Mouse (Mus musculus): ENCODE results near the gene Foxb1. TPM values are rescaled to one million over a fixed set of nuclear protein-coding genes. Genes with fewer than 3 reads are reported as not detected.
A peak's percentile ranks its signal among the peaks of the same experiment; 100 is the strongest.

Foxb1 gene
- not detected in 2 replicates for total RNA-seq (2021)
- long read RNA-seq, experiment 1, result 0 reads
- long read RNA-seq, experiment 2, result 0 reads

DNA sequence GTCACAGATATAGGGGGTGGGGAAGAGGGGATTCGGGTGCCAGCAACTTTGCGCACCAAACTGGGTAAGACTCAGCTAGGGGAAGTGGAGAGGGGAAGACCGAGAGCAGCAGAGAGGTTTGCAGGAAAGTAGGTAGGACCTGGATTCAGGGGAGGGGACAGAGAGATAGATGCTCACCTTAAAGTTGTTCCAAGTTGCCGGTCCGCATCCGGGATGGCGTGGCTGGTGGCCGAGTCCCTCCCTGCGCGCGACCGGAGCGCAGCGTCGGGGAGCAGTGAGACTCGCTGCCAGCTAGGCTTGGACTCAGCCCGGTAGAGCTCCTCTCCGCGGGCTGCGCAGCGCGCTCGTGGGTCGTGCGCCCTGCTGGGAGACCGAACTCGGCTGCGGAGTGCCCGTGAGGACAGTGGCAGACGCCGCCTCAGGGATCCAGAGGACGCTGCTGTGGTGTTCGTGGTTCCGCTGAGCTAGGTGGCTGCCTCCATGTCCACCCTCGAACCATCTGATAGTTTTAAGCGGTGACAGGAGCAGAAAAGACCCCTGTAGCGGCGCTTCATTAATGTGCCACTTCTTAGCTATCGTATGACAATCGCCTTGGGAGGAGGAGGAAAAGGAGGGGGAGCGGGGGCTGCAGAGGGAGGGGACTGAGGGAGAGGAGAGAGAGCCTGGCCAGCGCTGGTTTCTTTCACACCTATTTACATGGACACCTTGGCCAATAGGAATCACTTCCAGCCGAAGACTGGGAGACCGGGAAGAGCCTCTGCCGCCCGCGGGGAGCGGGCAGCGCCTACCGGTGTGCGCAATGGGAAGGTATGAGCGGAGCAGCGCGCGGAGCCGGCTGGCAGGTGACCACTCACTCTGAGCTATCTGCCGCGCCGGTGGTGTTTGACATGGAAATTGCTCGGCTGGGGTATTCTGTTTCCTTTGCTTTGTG is at the start of gene Foxb1:
Gene Foxb1 (minus strand): TSS at position 570 of the 931 bp plus-strand sequence.
- no peak for DNase-seq

DNA sequence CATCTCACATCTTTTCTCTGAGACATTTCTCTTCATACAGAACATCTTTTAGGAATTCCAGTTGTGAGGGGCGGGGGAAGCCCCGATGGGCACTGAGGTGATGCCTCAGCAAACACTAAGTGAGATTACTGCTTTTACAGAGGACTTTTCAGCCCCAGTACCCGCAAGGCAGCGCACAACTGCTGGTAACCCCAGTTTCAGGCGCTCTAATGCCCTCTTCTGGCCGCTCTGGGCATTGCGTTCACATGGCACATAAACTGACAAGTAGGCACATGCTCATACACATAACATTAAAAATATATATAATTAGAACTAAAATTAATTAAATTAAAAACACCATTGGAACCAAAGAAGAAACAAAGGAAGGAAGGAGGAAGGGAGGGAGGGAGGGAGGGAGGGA is 29.8 kb upstream of the Foxb1 start:
- peak; percentile 45 for DNase-seq

DNA sequence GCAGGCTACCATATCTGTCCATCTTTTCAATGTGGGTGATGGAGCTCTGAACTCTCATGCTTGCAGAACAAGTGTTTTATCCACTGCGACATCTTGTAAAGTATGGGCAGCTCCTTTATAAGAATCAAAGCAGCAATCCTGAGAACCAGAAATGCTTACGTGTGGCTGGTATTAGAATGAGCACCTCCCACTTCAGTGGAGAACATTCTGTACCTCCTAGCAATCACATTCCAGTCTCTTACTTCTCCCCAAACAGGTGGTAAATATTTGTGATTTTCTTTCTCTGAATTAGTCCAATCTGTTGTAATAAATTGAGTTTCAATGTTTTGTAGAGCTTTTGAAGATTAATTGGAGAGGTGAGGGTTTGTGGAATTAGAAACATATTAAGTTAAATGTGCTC is 19.3 kb upstream of the Foxb1 start:
- DNase-seq, result no peak

DNA sequence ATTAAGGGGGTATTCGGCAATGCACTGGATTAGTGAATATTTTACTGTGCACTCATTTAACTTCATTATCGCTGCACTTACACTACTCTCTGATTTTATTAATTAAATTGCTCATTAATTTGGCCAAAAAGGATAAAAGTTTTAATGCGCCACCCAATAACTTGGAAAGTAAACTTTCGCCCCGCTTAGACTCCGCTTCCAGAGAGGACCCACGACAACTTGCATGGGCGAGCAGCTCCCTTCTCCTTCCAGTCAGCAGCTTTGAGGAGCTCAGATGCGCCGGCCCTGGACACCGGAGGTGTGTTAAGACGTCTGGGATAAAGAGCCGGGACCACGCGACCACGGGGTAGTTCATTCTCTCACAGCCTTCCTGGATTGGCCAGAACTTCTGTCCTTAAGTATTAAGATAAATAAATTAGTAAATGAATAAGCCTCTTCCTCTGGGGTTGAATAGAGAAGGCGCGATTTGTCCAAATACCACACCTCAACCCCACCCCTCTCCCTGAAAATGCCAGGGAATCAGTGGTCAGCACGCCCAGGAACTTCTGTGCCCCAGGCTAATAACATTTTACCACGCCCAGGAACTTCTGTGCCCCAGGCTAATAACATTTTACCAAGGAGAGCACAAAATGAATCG is 9.3 kb upstream of the Foxb1 start:
- no peak for DNase-seq

DNA sequence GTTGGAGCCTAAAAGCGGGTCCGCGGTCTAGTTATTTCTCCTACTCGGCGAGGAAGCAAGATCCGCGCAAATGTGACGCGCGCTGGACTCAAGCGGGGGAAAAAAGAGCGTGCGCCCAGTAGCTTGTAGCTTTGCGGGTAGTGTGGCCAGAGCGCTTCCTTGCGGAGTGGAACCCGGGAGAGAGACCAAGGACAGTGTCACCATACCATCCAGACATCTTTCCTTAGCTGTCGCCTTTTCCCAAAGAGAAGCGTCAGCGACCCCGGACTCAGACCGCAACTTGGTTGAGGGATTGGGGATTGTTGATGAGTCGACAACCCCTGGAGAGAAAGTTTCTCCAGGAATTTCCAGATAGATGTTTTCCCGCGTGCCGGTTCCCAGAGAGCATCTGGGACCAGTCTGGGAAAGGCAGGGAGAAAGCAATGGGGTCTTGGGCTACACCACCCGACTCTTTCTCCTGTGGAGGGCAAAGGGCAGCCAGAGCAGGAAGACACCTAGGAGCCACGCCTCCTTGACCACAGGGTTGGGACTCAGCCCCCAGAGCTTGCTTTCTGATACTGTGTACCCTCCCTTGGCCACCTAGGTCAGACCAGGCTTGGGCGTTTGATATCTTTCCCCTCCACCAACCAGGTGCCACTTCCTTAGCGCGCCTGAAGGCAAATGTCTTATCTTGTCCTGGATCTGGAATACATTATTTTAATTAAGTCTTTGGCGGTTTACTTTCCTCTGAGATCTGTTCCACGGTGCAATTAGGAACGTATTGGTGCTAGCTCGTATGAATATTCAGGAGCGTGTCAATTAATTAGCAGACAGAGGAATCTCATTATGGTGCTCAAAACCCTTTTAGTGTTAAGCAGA is 8.6 kb upstream of the Foxb1 start:
- DNase-seq, result no peak

DNA sequence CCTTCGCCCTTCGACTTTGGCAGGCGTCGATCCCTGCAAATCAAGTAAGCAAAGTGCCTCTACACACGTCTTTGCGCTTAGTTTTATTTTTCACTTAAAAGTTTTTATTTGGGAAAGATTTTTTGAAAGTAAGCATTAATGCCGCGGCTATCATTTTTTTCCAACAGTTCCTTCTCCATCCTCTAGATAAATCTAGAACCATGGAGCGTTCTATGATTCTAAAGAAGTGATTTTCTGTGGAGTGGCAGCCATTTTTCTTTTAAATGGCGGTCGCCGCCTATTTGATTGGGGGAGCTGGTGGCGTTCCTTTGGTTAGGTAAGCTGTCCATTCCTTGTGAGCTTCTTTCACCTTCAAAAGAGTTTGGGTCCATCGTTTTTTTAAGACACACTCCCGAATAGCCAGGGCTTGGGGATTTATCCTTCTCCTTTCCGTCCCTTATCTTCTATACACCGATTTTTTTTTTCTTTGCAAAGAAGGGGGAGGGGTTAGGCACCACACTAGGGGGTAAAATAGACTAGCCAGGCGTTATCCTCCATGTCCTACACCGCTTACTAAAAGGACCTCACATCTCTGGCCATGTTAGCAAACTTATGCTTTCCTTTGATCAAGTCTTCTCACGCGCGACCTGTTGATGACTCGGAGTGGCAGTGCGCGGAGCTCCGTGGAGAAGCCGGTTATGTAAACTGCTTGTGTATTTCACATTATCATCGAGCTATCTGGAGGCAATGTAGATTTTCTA is 7.6 kb upstream of the Foxb1 start:
- no peak for DNase-seq

DNA sequence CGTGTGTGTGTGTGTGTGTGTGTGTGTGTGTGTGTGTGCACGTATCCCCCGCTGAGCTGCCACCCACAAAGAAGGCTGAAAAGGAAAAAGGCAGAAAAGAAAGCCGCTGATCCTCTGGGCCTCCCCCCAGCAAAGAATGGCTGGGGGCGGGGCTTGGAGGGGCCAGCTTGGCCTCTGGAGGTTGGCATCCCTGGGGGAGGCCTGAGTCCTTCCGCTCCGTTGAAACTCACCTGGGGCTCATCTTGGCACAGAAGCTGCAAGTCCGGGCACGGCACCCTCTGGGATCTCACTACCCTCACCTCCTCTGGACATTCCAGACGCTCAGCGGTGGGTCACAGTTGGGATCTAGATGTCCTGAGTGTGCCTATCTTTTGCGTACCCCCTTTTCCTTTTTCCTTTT is 6.7 kb upstream of the Foxb1 start:
- DNase-seq, result no peak

DNA sequence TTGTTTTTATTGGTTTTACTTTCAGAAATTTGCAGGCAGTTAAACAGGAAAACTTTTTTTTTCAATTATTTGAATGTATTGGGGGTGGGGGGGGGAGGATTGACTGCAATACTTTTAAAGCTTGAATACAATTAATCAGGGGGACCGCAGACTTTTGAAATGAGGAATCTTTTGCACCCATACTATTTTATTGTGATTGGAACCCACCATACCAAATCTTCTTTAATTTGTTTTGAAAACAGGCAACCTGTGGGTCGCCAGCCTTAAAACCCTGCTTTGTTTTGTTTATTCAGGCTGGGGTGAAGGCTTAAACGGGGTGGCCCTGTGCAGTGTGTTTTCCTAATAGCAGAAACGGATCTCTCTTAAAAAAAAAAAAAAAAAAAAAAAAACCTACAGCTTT is 6.2 kb upstream of the Foxb1 start:
- no peak for DNase-seq

DNA sequence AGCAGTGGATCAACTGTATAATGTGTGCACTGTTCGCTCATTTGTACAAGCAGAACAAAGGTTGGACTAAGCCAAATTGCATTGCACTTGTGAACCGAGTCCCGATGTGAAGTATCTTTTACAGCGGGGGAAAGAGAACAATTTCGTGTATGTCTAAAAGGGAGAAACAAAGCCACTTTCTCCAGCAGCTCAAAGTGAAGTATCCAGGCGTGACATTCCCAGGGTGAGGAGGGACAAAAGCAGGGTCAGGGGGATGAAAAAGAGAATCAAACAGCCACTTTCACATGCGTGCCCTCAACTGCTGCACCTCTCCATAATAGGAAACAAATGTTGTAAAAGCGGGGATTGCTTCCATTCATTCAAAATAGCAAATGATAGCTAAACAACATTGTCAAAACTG is 5.6 kb upstream of the Foxb1 start:
- no peak for DNase-seq

DNA sequence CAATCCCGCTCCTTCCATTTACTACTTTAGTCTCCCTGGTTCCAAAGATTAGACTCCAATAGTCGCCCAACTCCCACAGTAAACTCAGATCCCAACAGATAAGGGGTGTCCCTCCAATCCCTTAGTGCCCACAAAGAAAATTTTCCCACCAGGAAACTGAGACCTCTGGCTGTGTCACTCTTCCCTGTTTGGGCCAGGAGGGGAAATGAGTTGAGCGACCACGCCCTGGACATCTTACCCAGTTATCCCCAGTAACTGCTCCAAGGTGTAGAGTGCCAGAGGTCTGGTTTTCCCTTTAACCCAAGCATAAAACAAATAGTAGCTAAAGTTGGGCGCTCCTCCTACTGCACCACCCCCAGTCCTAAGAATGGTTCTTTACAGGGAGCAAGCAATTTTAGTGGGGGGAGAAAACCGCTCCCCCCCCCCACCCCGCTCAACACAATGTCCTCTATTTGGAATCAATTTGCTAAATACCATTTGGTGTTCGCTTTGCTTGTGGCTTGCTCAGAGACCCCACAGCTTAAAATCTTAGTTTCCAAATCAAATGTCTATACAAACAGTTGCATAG is 4.8 kb upstream of the Foxb1 start:
- DNase-seq, result no peak

DNA sequence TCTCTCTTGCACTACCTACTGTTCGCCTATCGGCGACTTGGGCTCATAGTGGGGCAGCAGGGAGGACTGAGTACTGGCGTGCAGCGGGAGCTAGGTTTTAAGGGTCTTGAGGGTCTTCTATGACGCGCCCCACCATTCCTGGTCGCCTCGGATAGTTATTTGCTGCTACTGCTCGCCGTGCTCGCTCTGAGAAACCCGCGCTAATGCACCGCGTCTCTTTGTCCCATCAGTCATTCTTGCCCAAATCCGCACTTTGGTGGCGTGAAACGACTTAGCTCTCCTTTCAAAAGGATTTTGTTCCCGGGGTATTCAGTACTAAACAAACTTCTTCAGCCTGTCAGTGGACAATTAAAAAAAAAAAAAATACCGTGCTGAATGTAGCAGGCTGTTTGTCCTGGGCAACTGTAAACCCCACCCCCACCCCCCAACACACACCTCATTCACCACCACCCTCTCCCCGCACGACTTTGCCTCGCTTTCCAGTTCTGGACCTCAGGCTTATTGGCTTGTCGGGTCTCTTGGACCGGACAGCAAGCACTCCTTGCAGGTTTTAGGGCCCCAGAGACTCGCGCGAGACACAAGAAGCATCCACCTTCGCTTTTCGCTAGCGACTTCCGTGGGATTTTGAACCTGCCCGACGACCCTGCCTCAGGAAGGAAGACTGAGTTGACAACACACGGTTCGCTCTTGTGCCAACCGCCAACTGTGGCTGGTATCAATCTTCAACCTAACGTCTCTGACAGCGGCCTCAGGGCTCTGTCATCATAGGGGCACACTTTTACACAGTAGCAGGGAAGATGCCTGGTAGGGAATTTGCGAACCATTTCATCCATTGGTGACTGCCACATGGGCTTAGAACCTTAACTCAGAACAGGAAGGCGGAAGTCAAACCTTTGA is 4.1 kb upstream of the Foxb1 start:
- no peak for DNase-seq

DNA sequence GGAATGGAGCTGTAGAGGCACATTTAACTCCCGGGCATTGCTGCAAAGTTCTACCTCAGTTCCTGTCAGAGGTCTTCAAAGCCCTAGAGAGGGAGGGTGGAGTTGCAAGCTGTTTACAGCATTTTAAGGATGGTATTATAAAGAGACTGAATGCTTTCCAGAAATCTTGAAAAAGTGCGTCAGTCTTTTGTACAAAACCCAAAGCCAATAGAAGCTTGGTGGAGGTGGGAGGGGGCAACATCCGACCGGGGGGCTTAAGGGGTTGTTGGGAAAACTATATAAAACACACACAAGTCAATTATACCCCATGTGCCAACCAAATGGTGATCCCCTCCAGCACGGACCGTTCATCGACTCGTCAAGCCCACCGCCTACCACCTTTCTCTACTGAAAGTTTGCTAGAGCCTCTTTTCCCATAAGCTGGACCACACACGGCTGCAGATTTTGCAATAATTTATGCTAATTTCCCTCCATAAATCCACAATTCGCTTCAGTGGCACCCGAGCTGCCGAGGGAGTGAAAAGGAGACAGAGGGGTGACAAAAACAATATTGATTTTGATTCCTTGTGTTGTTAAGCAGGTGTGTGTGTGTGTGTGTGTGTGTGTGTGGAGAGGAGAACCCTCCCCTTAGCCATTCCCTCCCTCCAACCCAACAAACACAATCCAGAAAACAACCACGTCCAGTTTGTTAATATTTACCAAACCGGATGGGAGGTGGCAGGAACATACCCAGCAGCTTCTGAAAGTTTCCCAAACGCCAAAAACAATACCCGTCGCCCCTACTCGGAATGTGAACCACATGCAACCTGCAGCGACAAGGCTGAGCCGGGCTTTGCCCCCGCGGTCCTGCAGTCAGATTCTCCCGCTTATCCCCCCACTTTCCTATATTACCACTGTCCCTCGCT is 3.2 kb upstream of the Foxb1 start:
- no peak for DNase-seq

DNA sequence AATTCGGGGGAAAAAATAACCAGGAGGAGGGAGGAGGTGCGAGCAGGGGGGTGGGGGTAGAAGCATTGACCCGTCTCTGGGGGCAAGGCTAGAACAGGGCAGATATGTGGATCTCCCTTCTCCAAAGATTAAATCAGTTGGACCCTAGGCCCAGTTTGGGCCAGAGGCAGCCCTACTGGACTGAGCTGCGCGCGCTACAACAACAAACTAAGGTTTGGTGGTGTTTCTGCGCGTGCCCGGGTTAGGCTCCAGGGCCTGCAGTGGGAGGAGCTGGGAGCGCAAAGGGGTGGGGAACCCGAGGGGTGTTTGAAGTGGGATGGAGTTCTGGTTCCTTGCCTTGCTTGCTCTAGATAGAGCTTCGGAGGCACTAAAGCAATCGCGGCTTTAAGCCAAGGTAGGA is 2.0 kb upstream of the Foxb1 start:
- no peak for DNase-seq

DNA sequence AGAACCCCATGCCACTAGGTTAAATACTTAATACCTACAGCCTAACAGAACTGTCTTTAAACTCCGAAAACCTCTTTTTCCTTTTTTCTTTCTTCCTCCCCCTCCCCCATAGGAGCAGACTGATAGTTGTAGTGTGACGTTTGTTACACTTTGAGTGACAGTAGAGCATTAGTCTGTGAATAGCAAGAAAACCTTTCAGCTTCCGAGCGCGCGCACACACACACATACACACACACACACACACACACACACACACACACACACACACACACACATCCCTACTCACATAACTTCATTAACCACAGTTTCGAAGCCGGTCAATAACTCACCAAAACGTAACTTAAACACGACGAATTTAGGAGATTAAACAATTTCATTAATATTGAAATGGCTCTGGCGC is 1.5 kb upstream of the Foxb1 start:
- no peak for DNase-seq

DNA sequence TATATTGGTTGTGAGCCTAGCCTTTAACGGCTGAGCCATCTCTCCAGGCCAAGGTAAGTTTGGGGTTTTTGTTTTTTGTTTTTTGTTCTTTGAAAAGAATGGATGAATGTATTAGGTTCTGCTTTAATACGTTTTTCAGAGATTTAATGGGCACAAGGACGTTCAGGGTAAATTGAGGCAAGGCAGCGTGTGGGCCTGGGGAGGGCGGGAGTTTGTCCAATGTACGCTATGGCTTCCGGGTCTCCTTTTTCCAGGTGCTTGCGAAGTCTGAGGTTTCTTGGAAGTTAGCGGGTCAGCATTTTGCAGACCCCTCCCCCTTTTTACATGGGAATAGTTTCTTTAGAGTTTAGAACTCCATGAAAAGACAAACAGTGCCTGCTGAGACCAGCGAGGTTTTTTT is 829 bp upstream of the Foxb1 start:
- no peak for DNase-seq

DNA sequence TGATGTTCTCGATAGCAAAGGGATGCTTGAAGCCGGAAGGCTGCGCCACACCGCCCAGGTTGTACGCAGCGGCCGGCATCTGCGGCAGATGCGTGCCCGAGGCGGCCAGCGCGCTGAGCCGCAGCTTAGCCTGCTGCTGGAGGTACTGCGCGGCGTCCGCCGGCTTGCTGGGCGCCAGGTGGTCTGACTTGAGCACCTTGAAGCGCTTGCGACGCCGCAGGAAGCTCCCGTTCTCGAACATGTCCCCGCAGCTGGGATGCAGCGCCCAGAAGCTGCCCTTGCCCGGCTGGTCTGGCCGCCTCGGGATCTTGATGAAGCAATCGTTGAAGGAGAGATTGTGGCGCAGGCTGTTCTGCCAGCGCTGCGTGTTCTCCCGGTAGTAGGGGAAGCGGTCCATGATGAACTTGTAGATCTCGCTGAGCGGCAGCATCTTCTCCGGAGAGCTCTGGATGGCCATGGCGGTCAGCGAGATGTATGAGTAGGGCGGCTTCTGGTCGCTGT is 969 bp downstream of the Foxb1 start:
- peak; percentile 13 for DNase-seq

DNA sequence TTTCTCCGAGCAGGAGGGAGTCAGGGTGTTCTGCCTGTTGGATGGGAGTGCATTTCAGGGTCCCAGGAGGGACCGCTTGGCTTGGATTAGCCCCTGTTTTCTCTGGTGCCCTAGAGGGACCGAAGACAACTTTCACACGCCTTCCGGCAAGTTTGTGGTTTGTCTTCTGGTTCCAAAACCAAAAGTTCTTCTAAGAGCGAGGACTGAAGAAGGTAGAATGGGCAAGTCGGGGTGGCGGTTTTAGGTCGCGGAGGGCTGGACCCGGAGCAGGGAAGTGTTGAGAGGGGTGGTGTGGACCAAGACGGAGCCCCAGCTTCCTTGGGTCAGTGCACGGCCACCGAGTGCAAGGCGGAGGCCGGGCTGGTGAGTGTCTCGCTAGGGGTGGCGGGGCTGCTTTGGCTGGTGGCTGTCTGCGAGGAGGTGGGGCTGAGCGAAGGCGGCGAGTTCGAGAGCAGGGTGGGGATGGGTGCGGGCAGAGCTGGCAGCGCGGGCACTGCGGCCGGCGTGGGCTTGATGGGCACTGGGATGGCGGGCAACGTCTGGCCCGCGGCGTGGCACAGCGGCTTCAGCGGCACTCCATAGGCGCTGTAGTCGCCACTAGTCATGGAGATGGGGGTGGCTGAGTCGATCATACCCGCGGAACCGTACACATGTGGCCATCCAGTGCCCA is 1.7 kb downstream of the Foxb1 start:
- DNase-seq, result no peak

DNA sequence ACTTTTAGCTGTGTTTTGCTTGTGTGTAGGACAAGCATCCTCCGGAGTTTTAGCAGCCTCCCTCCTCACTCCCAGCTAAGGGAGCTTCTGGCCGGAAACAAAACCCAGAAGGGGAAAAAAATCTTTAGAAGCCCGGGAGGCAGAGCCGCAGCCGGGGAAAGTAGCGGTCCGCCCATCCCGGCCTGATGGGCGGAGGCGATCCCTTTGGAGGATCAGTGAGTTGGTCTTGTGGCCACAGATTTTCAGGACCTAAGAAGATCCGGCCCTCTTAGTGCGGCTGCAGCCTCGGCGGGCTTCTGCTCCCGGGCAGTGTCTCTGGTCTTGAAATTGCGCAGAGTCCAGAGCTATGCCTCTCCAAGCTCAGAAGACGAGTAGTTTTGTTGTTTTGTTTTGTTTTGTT is 2.2 kb downstream of the Foxb1 start:
- no peak for DNase-seq

DNA sequence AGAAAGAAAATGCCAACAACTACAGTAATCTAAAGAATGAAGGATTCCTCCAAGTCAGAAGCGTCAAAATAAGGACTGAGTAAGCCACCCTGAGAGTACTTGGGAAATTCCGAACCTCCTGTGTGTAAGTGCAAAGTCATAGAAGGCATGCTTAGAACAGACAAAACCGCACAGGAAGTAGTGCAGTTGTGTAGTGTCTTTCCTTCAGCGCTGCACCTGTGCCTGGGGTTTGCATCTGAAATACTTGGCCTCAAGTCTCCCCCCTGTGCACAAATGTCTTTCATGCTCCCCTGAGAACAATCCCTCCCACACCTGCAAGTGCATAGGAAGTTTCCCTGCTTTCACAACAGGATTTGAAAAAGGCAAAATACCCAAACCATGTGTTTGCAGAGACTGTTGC is 3.5 kb downstream of the Foxb1 start:
- DNase-seq, result no peak
